Mouse (Mus musculus) liver, embryonic 11.5 days (tissue): ENCODE data around the gene Kalrn. TPM values are rescaled to one million over a fixed set of nuclear protein-coding genes. Genes with fewer than 3 reads are reported as not detected.
A peak's percentile ranks its signal among the peaks of the same experiment; 100 is the strongest.

Experiments used
- ATAC-seq: fragments of 200-750 bp; cut with Nextera tagmentation; replicated peaks from 2 replicates; pipeline ENCODE4 v1.8.0; 2017; ENCODE audit warnings: moderate number of reproducible peaks, mild to moderate bottlenecking, moderate TSS enrichment, moderate library complexity; ENCODE audit not compliant: low FRiP score
- DNase-seq: peaks from one replicate; pipeline ENCODE4 v3.0.0-alpha.2; 2017; ENCODE audit warnings: low spot score
- H3K27ac ChIP-seq: fragments of 300-500 bp; sonication (generic); 2 replicates; pipeline ENCODE4 v1.5.1; 2014; ENCODE audit warnings: mild to moderate bottlenecking, low read depth, low read length, control low read depth
- H3K27me3 ChIP-seq: fragments of 300-500 bp; sonication (generic); replicated peaks from 2 replicates; pipeline ENCODE4 v1.6.1; 2014; ENCODE audit warnings: low read length, mixed read lengths; ENCODE audit not compliant: control insufficient read depth, insufficient read depth
- H3K36me3 ChIP-seq: fragments of 300-500 bp; sonication (generic); 2 replicates; pipeline ENCODE4 v1.6.1; 2014; ENCODE audit warnings: mild to moderate bottlenecking, low read length, moderate library complexity, mixed read lengths; ENCODE audit not compliant: control insufficient read depth, insufficient read depth
- H3K4me1 ChIP-seq: fragments of 300-500 bp; sonication (generic); replicated peaks from 2 replicates; pipeline ENCODE4 v1.6.1; 2014; ENCODE audit warnings: low read length, mixed read lengths; ENCODE audit not compliant: control insufficient read depth, insufficient read depth
- H3K4me2 ChIP-seq: fragments of 300-500 bp; sonication (generic); 2 replicates; pipeline ENCODE4 v1.6.1; 2014; ENCODE audit warnings: mild to moderate bottlenecking, control low read depth, moderate library complexity
- H3K4me3 ChIP-seq: fragments of 300-500 bp; sonication (generic); 2 replicates; pipeline ENCODE4 v1.5.1; 2014; ENCODE audit warnings: low read depth, low read length, control low read depth
- H3K9ac ChIP-seq: fragments of 300-500 bp; sonication (generic); 2 replicates; pipeline ENCODE4 v1.6.1; 2014; ENCODE audit warnings: low read depth, low read length, control low read depth
- H3K9me3 ChIP-seq: fragments of 300-500 bp; sonication (generic); 2 replicates; pipeline ENCODE4 v1.6.1; 2016; ENCODE audit warnings: low read length, inconsistent platforms, mixed read lengths; ENCODE audit not compliant: control insufficient read depth
- WGBS: fragments of 180-500 bp; shearing (Covaris S2); extraction: QIAGEN DNeasy Blood & Tissue Kit; methylation state at CpG from one replicate; pipeline ENCODE4 v1.1.7; 2014; 5-methylcytosine and 5-hydroxymethylcytosine counted together
- polyA plus RNA-seq: library from polyadenylated mRNA; unstranded; fragments of >200 nt; fragmentation: Nextera tagmentation; extraction: Ambion mirVana; gene quantifications from 2 replicates; pipeline ENCODE4 v1.2.1, GENCODE M21; 2014

Kalrn gene
- polyA plus RNA-seq, 1 experiment from 2014 or later: 25.1 TPM

GRCm38 (mm10) chr16:33963509-33963908, 609.8 kb downstream of the Kalrn start:
- Histone ChIP-seq H3K4me3 (no peak overlapping the region), H3K9me3 (no peaks in the 10 kb centered on the region), H3K4me1 (peaks cover 13% of the 10 kb centered on the region), H3K36me3 (peaks cover 42% of the 10 kb centered on the region), H3K4me2 (no peak overlapping the region), H3K27me3 (no peaks in the 10 kb centered on the region), H3K27ac (no peak overlapping the region), H3K9ac (no peak overlapping the region)
- ATAC-seq (no peak), DNase-seq (no peak)
- 83% methylated on average over 6 of the region's 6 CpGs for WGBS

- Histone ChIP-seq H3K4me2 (no peak overlapping the region), H3K27me3 (no peaks in the 10 kb centered on the region), H3K36me3 (peaks cover 45% of the 10 kb centered on the region), H3K4me3 (no peak overlapping the region), H3K9ac (no peak overlapping the region), H3K9me3 (no peaks in the 10 kb centered on the region), H3K4me1 (no peaks in the 10 kb centered on the region), H3K27ac (no peak overlapping the region)
- 83% methylated on average over 1 of the region's 1 CpGs for WGBS
- DNase-seq (no peak), ATAC-seq (no peak)
Observed at GRCm38 (mm10) chr16:33954793-33955192, 618.5 kb downstream of the Kalrn start.

DNA sequence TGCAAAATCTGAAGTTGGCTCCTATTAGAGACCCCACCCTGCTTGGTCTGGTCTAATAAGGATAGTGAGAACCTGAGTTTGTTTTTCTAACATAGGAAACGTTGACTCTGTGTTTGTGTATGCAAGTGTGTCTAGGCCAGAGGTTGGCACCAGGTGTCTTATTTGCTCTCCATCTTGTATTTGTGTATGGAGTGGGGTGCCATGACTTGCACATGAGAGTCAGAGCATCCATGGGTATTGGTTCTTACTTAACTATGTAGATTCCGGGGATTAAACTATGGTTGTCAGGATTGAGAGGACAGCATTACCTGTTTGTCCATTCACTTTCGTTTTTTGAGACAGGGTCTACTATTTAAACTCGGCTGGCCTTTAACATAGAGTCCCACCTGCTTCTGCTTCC, 620.3 kb downstream of the Kalrn start:
- ATAC-seq: no peak
- no peak overlapping the region for H3K9ac ChIP-seq
- no peaks in the 10 kb centered on the region for H3K4me1 ChIP-seq
- 81% methylated on average over 4 of the region's 4 CpGs for WGBS
- H3K36me3 ChIP-seq: peaks cover 29% of the 10 kb centered on the region
- no peak for DNase-seq
- H3K4me3 ChIP-seq: no peak overlapping the region
- H3K27ac ChIP-seq: no peak overlapping the region
- H3K4me2 ChIP-seq: no peak overlapping the region
- no peaks in the 10 kb centered on the region for H3K9me3 ChIP-seq
- no peaks in the 10 kb centered on the region for H3K27me3 ChIP-seq

- H3K4me3 ChIP-seq: no peak overlapping the region
- H3K36me3 ChIP-seq: peaks cover 18% of the 10 kb centered on the region
- no peak overlapping the region for H3K9ac ChIP-seq
- H3K4me2 ChIP-seq: no peak overlapping the region
- H3K27me3 ChIP-seq: no peaks in the 10 kb centered on the region
- 28% methylated on average over 4 of the region's 4 CpGs for WGBS
- H3K27ac ChIP-seq: no peak overlapping the region
- ATAC-seq (peak; percentile 70), DNase-seq (peak; percentile 76)
- no peaks in the 10 kb centered on the region for H3K9me3 ChIP-seq
- H3K4me1 ChIP-seq: peaks cover 9% of the 10 kb centered on the region; the same call in 1 of the 2 replicates
Observed at GRCm38 (mm10) chr16:33950830-33951229, 622.5 kb downstream of the Kalrn start.

- peaks cover 9% of the 10 kb centered on the region for H3K4me1 ChIP-seq
- DNase-seq (no peak), ATAC-seq (no peak)
- no peaks in the 10 kb centered on the region for H3K27me3 ChIP-seq
- WGBS: 74% methylated on average over 6 of the region's 6 CpGs
- H3K27ac ChIP-seq: no peak overlapping the region
- H3K9me3 ChIP-seq: no peaks in the 10 kb centered on the region
- H3K4me3 ChIP-seq: no peak overlapping the region
- H3K36me3 ChIP-seq: peaks cover 13% of the 10 kb centered on the region
- H3K4me2 ChIP-seq: no peak overlapping the region
- H3K9ac ChIP-seq: no peak overlapping the region
Observed at GRCm38 (mm10) chr16:33950386-33950785, 622.9 kb downstream of the Kalrn start.

GRCm38 (mm10) chr16:33947664-33948571, 625.4 kb downstream of the Kalrn start:
- ATAC-seq: no peak
- no peak for DNase-seq
- H3K9ac ChIP-seq: no peak overlapping the region
- H3K4me2 ChIP-seq: no peak overlapping the region
- H3K27ac ChIP-seq: no peak overlapping the region; the same call in 1 of the 2 replicates
- H3K36me3 ChIP-seq: no peaks in the 10 kb centered on the region; the same call in 1 of the 2 replicates
- H3K27me3 ChIP-seq: no peaks in the 10 kb centered on the region
- H3K4me1 ChIP-seq: peaks cover 9% of the 10 kb centered on the region
- WGBS: 79% methylated on average over 17 of the region's 17 CpGs
- no peaks in the 10 kb centered on the region for H3K9me3 ChIP-seq
- H3K4me3 ChIP-seq: no peak overlapping the region

GRCm38 (mm10) chr16:33946021-33946420, 627.3 kb downstream of the Kalrn start:
- no peaks in the 10 kb centered on the region for H3K9me3 ChIP-seq
- WGBS: 78% methylated on average over 7 of the region's 7 CpGs
- H3K36me3 ChIP-seq: no peaks in the 10 kb centered on the region; the same call in 1 of the 2 replicates
- no peak for DNase-seq
- no peak overlapping the region for H3K9ac ChIP-seq
- no peak for ATAC-seq
- H3K27ac ChIP-seq: no peak overlapping the region
- peaks cover 17% of the 10 kb centered on the region for H3K4me1 ChIP-seq
- H3K4me3 ChIP-seq: no peak overlapping the region
- H3K4me2 ChIP-seq: no peak overlapping the region
- no peaks in the 10 kb centered on the region for H3K27me3 ChIP-seq

GRCm38 (mm10) chr16:33944772-33945171, 628.6 kb downstream of the Kalrn start:
- H3K4me3 ChIP-seq: no peak overlapping the region
- H3K4me2 ChIP-seq: no peak overlapping the region
- no peaks in the 10 kb centered on the region for H3K9me3 ChIP-seq
- H3K36me3 ChIP-seq: no peaks in the 10 kb centered on the region; the same call in 1 of the 2 replicates
- no peak overlapping the region for H3K9ac ChIP-seq
- ATAC-seq (no peak), DNase-seq (no peak)
- peaks cover 17% of the 10 kb centered on the region for H3K4me1 ChIP-seq
- no peaks in the 10 kb centered on the region for H3K27me3 ChIP-seq
- WGBS: 22% methylated on average over 6 of the region's 6 CpGs
- no peak overlapping the region for H3K27ac ChIP-seq

GRCm38 (mm10) chr16:33944126-33944525, 629.2 kb downstream of the Kalrn start:
- no peaks in the 10 kb centered on the region for H3K27me3 ChIP-seq
- no peak for ATAC-seq
- DNase-seq: no peak
- peaks cover 18% of the 10 kb centered on the region for H3K4me1 ChIP-seq
- H3K4me3 ChIP-seq: no peak overlapping the region
- no peaks in the 10 kb centered on the region for H3K9me3 ChIP-seq
- H3K36me3 ChIP-seq: no peaks in the 10 kb centered on the region; the same call in 1 of the 2 replicates
- no peak overlapping the region for H3K9ac ChIP-seq
- H3K4me2 ChIP-seq: no peak overlapping the region
- 81% methylated on average over 4 of the region's 4 CpGs for WGBS
- H3K27ac ChIP-seq: no peak overlapping the region
